Mouse (Mus musculus): ENCODE measurements around the gene Abcg4. TPM values are rescaled to one million over a fixed set of nuclear protein-coding genes. Genes with fewer than 3 reads are reported as not detected.

Abcg4 gene
- polyA plus RNA-seq, 1 experiment from 2014 or later = 9.2 TPM

- Histone ChIP-seq H3K9me3 (replicated peaks) (peaks cover 7% of the 10 kb centered on the region; the same call in 1 of the 2 replicates), H3K27ac (peak overlapping the region; percentile 70; the same call in 1 of the 2 replicates), H3K27me3 (no peaks in the 10 kb centered on the region), H3K4me3 (no peak overlapping the region), H3K36me3 (ENCODE audit: poor library complexity, severe bottlenecking) (no peaks in the 10 kb centered on the region), H3K9ac (no peak overlapping the region), H3K4me2 (no peak overlapping the region), H3K4me1 (peaks cover 22% of the 10 kb centered on the region)
- 59% methylated on average over 8 of the region's 8 CpGs for WGBS
- ATAC-seq = no peak
Measured at GRCm38 (mm10) chr9:44266478-44267226, 21.8 kb downstream of the Abcg4 start.

- no peak overlapping the region for H3K4me3 ChIP-seq
- 89% methylated on average over 14 of the region's 14 CpGs for WGBS
- no peaks in the 10 kb centered on the region for H3K9me3 ChIP-seq (replicated peaks)
- no peak for ATAC-seq
- no peak overlapping the region for H3K27ac ChIP-seq
- H3K9ac ChIP-seq = no peak overlapping the region
- H3K27me3 ChIP-seq = no peaks in the 10 kb centered on the region
- H3K36me3 ChIP-seq (ENCODE audit: poor library complexity, severe bottlenecking) = no peaks in the 10 kb centered on the region
- no peak overlapping the region for H3K4me2 ChIP-seq
- peaks cover 5% of the 10 kb centered on the region for H3K4me1 ChIP-seq
Measured at GRCm38 (mm10) chr9:44261388-44261787, 27.0 kb downstream of the Abcg4 start.

GRCm38 (mm10) chr9:44259014-44259413 lies 29.4 kb downstream of the Abcg4 start:
- Histone ChIP-seq H3K36me3 (ENCODE audit: poor library complexity, severe bottlenecking) (no peaks in the 10 kb centered on the region), H3K27ac (no peak overlapping the region), H3K4me3 (no peak overlapping the region), H3K9ac (no peak overlapping the region), H3K4me2 (no peak overlapping the region), H3K4me1 (peaks cover 26% of the 10 kb centered on the region), H3K27me3 (no peaks in the 10 kb centered on the region), H3K9me3 (replicated peaks) (no peaks in the 10 kb centered on the region)
- WGBS = 78% methylated on average over 10 of the region's 10 CpGs
- no peak for ATAC-seq

- Histone ChIP-seq H3K27me3 (no peaks in the 10 kb centered on the region), H3K36me3 (ENCODE audit: poor library complexity, severe bottlenecking) (no peaks in the 10 kb centered on the region), H3K9ac (no peak overlapping the region), H3K9me3 (replicated peaks) (no peaks in the 10 kb centered on the region), H3K4me3 (no peak overlapping the region), H3K4me2 (no peak overlapping the region), H3K4me1 (peaks cover 43% of the 10 kb centered on the region), H3K27ac (peak overlapping the region; percentile 88)
- no peak for ATAC-seq
- WGBS = 71% methylated on average over 8 of the region's 8 CpGs
Measured at GRCm38 (mm10) chr9:44256213-44256612, 32.2 kb downstream of the Abcg4 start.

GRCm38 (mm10) chr9:44255136-44255521 lies 33.3 kb downstream of the Abcg4 start:
- Histone ChIP-seq H3K9ac (0 out of 2 replicates have a peak overlapping the region, but pooled peaks have one; percentile 13), H3K36me3 (ENCODE audit: poor library complexity, severe bottlenecking) (no peaks in the 10 kb centered on the region), H3K4me3 (0 out of 2 replicates have a peak overlapping the region, but pooled peaks have one; percentile 2), H3K27ac (peak overlapping the region; percentile 88), H3K9me3 (replicated peaks) (no peaks in the 10 kb centered on the region), H3K4me1 (peaks cover 49% of the 10 kb centered on the region), H3K27me3 (0 out of 2 replicates have a peak, but pooled peaks cover under 1% of the 10 kb centered on the region), H3K4me2 (peak overlapping the region; percentile 30)
- peak; percentile 60 for ATAC-seq
- 36% methylated on average over 6 of the region's 6 CpGs for WGBS

- H3K4me1 ChIP-seq = peaks cover 54% of the 10 kb centered on the region
- ATAC-seq = peak; percentile 80
- H3K36me3 ChIP-seq (ENCODE audit: poor library complexity, severe bottlenecking) = no peaks in the 10 kb centered on the region
- H3K27ac ChIP-seq = peak overlapping the region; percentile 88
- no peak overlapping the region for H3K9ac ChIP-seq
- 0 out of 2 replicates have a peak overlapping the region, but pooled peaks have one; percentile 2 for H3K4me3 ChIP-seq
- no peaks in the 10 kb centered on the region for H3K9me3 ChIP-seq (replicated peaks)
- 3% methylated on average over 5 of the region's 5 CpGs for WGBS
- peak overlapping the region; percentile 30 for H3K4me2 ChIP-seq
- peaks cover 5% of the 10 kb centered on the region; the same call in 1 of the 2 replicates for H3K27me3 ChIP-seq
Measured at GRCm38 (mm10) chr9:44254508-44255135, 33.8 kb downstream of the Abcg4 start.

GRCm38 (mm10) chr9:44253441-44253840 lies 35.0 kb downstream of the Abcg4 start:
- no peak for ATAC-seq
- H3K4me1 ChIP-seq = peaks cover 60% of the 10 kb centered on the region
- H3K27me3 ChIP-seq = peaks cover 5% of the 10 kb centered on the region; the same call in 1 of the 2 replicates
- no peak overlapping the region for H3K9ac ChIP-seq
- H3K27ac ChIP-seq = peak overlapping the region; percentile 88
- no peaks in the 10 kb centered on the region for H3K36me3 ChIP-seq (ENCODE audit: poor library complexity, severe bottlenecking)
- no peak overlapping the region for H3K4me3 ChIP-seq
- H3K4me2 ChIP-seq = peak overlapping the region; percentile 11; the same call in 1 of the 2 replicates
- no peaks in the 10 kb centered on the region for H3K9me3 ChIP-seq (replicated peaks)
- 62% methylated on average over 6 of the region's 6 CpGs for WGBS

- 90% methylated on average over 10 of the region's 10 CpGs for WGBS
- H3K9me3 ChIP-seq (replicated peaks) = no peaks in the 10 kb centered on the region
- H3K4me3 ChIP-seq = no peak within 1 kb of the TSS
- no peaks in the 10 kb centered on the region for H3K36me3 ChIP-seq (ENCODE audit: poor library complexity, severe bottlenecking)
- H3K9ac ChIP-seq = 0 out of 2 replicates have a peak within 1 kb of the TSS, but pooled peaks have one; percentile 16
- peak within 1 kb of the TSS; percentile 31; the same call in 1 of the 2 replicates for H3K27ac ChIP-seq
- H3K27me3 ChIP-seq = peaks cover 5% of the 10 kb centered on the region; the same call in 1 of the 2 replicates
- no peak within 1 kb of the TSS; the same call in 1 of the 2 replicates for H3K4me2 ChIP-seq
- peaks cover 57% of the 10 kb centered on the region for H3K4me1 ChIP-seq
- ATAC-seq = no peak
Measured at GRCm38 (mm10) chr9:44251314-44251713, 37.1 kb downstream of the Abcg4 start, which contains the start of gene Pdzd3. Pdzd3 (minus strand) TSS chr9:44251471.

GRCm38 (mm10) chr9:44250445-44250844 lies 38.0 kb downstream of the Abcg4 start:
- Histone ChIP-seq H3K4me1 (peaks cover 49% of the 10 kb centered on the region), H3K36me3 (ENCODE audit: poor library complexity, severe bottlenecking) (no peaks in the 10 kb centered on the region), H3K27ac (peak overlapping the region; percentile 31; the same call in 1 of the 2 replicates), H3K27me3 (peaks cover 5% of the 10 kb centered on the region; the same call in 1 of the 2 replicates), H3K4me2 (no peak overlapping the region; the same call in 1 of the 2 replicates), H3K9ac (0 out of 2 replicates have a peak overlapping the region, but pooled peaks have one; percentile 16), H3K9me3 (replicated peaks) (no peaks in the 10 kb centered on the region), H3K4me3 (no peak overlapping the region)
- no peak for ATAC-seq
- 41% methylated on average over 4 of the region's 4 CpGs for WGBS

- no peak overlapping the region for H3K4me2 ChIP-seq
- H3K4me3 ChIP-seq = no peak overlapping the region
- ATAC-seq = peak; percentile 76; the same call in 1 of the 2 replicates
- H3K9me3 ChIP-seq (replicated peaks) = no peaks in the 10 kb centered on the region
- peaks cover 39% of the 10 kb centered on the region for H3K4me1 ChIP-seq
- peaks cover 5% of the 10 kb centered on the region; the same call in 1 of the 2 replicates for H3K27me3 ChIP-seq
- H3K27ac ChIP-seq = no peak overlapping the region
- no peaks in the 10 kb centered on the region for H3K36me3 ChIP-seq (ENCODE audit: poor library complexity, severe bottlenecking)
- 53% methylated on average over 26 of the region's 26 CpGs for WGBS
- 0 out of 2 replicates have a peak overlapping the region, but pooled peaks have one; percentile 30 for H3K9ac ChIP-seq
Measured at GRCm38 (mm10) chr9:44249181-44250146, 39.0 kb downstream of the Abcg4 start.

GRCm38 (mm10) chr9:44247907-44248306 lies 40.5 kb downstream of the Abcg4 start:
- no peak overlapping the region for H3K4me2 ChIP-seq
- ATAC-seq = no peak
- H3K9ac ChIP-seq = no peak overlapping the region
- H3K27me3 ChIP-seq = peaks cover 5% of the 10 kb centered on the region; the same call in 1 of the 2 replicates
- H3K4me1 ChIP-seq = peaks cover 23% of the 10 kb centered on the region
- no peaks in the 10 kb centered on the region for H3K9me3 ChIP-seq (replicated peaks)
- WGBS = 81% methylated on average over 6 of the region's 6 CpGs
- H3K27ac ChIP-seq = no peak overlapping the region
- H3K4me3 ChIP-seq = no peak overlapping the region
- H3K36me3 ChIP-seq (ENCODE audit: poor library complexity, severe bottlenecking) = no peaks in the 10 kb centered on the region
